In the genomic region with DNA sequence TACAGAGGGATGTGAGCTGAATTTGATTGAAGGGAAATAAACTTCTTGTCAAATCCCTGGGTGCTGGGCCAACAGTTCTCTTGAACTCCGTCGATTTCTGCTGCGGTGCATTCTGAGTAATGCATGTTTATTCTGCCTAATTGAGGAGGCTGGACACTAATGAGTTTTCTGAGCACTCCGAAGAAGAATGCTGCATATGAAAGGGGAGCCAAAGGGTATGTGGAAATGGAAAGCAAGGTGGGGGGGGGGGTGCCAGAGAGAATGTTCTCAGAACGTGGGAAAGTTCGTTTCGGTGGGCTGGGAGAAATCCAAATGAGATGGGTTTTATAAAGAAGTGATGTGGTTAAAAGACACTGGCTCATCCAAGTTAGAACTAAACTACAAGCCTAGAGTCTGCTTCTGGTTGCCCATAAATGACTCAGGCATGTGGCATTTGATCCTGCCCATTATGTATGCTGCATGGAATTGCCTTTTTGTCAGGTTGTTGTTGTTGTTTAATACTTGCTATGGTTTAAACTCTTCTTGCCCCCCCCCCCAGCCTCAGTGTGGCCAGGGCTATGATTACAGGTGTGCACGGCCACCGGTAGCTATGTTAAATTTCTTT, we compare ENCODE assay signal across 19 mouse cellular contexts.
DNase-seq lines count a peak whose midpoint lies in the region; ATAC-seq lines count a peak whose summit lies in the region.
"Had no signal": no experiment of that assay in that cellular context is flagged by ENCODE, and none has a peak within 500 bp of the region (broad histone marks: within the 10 kb centered on the region; RNA-seq: fewer than 3 reads in every experiment).

No protein-coding gene starts in this region.

- peaks cover 2% of the 10 kb centered on the region; the same call in 1 of the 2 replicates for H3K4me1 ChIP-seq in forebrain, embryonic 11.5 days (replicated peaks; ENCODE audit: control insufficient read depth, insufficient read depth, low read length)
- peaks cover 35% of the 10 kb centered on the region for H3K4me1 ChIP-seq in forebrain, embryonic 10.5 days
- peaks cover 15% of the 10 kb centered on the region for H3K4me1 ChIP-seq in forebrain, embryonic 14.5 days (ENCODE audit: control insufficient read depth, insufficient read depth, low read length)
- H3K4me1 ChIP-seq: intestine, embryonic 15.5 days had no signal

- H3K9me3 ChIP-seq in forebrain, embryonic 11.5 days (ENCODE audit: control insufficient read depth, low read length) = no peaks in the 10 kb centered on the region
- no peaks in the 10 kb centered on the region for H3K9me3 ChIP-seq in forebrain, embryonic 10.5 days
- H3K9me3 ChIP-seq in forebrain, embryonic 14.5 days (replicated peaks; ENCODE audit: control insufficient read depth, low read length) = no peaks in the 10 kb centered on the region
- H3K9me3 ChIP-seq: embryonic facial prominence, embryonic 10.5 days; heart, embryonic 13.5 days; hindbrain, embryonic 12.5 days; intestine, embryonic 15.5 days had no signal

- H3K27ac ChIP-seq in forebrain, embryonic 11.5 days (ENCODE audit: low read depth, low read length) = no peak overlapping the region
- no peak overlapping the region for H3K27ac ChIP-seq in forebrain, embryonic 10.5 days
- no peak overlapping the region for H3K27ac ChIP-seq in forebrain, embryonic 14.5 days (ENCODE audit: low read depth, low read length)
- H3K27ac ChIP-seq: embryonic facial prominence, embryonic 10.5 days; heart, embryonic 13.5 days; hindbrain, embryonic 12.5 days; intestine, embryonic 15.5 days had no signal

- no peaks in the 10 kb centered on the region for H3K27me3 ChIP-seq in forebrain, embryonic 11.5 days (ENCODE audit: control insufficient read depth, insufficient read depth, low read length)
- no peaks in the 10 kb centered on the region; the same call in 1 of the 2 replicates for H3K27me3 ChIP-seq in forebrain, embryonic 10.5 days (ENCODE audit: poor library complexity, severe bottlenecking)
- H3K27me3 ChIP-seq in forebrain, embryonic 14.5 days (replicated peaks; ENCODE audit: control insufficient read depth, insufficient read depth, low read length) = no peaks in the 10 kb centered on the region
- H3K27me3 ChIP-seq: heart, embryonic 13.5 days; hindbrain, embryonic 12.5 days; intestine, embryonic 15.5 days; Patski had no signal

- no peak overlapping the region for H3K4me2 ChIP-seq in forebrain, embryonic 11.5 days (ENCODE audit: low read depth, low read length, severe bottlenecking)
- H3K4me2 ChIP-seq in forebrain, embryonic 14.5 days (ENCODE audit: low read length) = no peak overlapping the region
- H3K4me2 ChIP-seq: heart, embryonic 13.5 days; hindbrain, embryonic 12.5 days; intestine, embryonic 15.5 days had no signal

- 47% methylated on average over 9 of the region's 9 CpGs for WGBS in forebrain, embryonic 11.5 days
- WGBS in forebrain, embryonic 10.5 days = 62% methylated on average over 9 of the region's 9 CpGs
- WGBS in forebrain, embryonic 14.5 days = 17% methylated on average over 9 of the region's 9 CpGs

- no peak for DNase-seq in forebrain, embryonic 11.5 days (ENCODE audit: low spot score)
- DNase-seq in forebrain, embryonic 10.5 days (ENCODE audit: extremely low spot score, low spot score) = no peak
- DNase-seq in 3T3-L1 (ENCODE audit: low read depth, low spot score) = peak; percentile 13
- DNase-seq in forebrain, embryonic 14.5 days (ENCODE audit: low spot score) = peak; percentile 78
- peak; percentile 18 for DNase-seq in retina, embryonic 14.5 days (ENCODE audit: low spot score)
- DNase-seq in kidney, adult 11 months = no peak
- DNase-seq in kidney, postnatal 36 days = no peak
- DNase-seq: adrenal gland, adult 2 months; adrenal gland, postnatal 25 days; cerebellum, adult 2 months; cerebellum, postnatal 10 days; gastrocnemius, postnatal 14 days; heart, postnatal 4 days had no signal

- H3K36me3 ChIP-seq in forebrain, embryonic 11.5 days (ENCODE audit: control insufficient read depth, insufficient read depth, low read length) = no peaks in the 10 kb centered on the region
- no peaks in the 10 kb centered on the region for H3K36me3 ChIP-seq in forebrain, embryonic 10.5 days (replicated peaks)
- H3K36me3 ChIP-seq in forebrain, embryonic 14.5 days (ENCODE audit: control insufficient read depth, insufficient read depth, low read length) = no peaks in the 10 kb centered on the region
- H3K36me3 ChIP-seq: embryonic facial prominence, embryonic 10.5 days; heart, embryonic 13.5 days; hindbrain, embryonic 12.5 days; intestine, embryonic 15.5 days had no signal

- no peak overlapping the region for H3K9ac ChIP-seq in forebrain, embryonic 11.5 days (ENCODE audit: low read length)
- H3K9ac ChIP-seq in forebrain, embryonic 14.5 days (ENCODE audit: low read length) = no peak overlapping the region
- H3K9ac ChIP-seq: heart, embryonic 13.5 days; hindbrain, embryonic 12.5 days; intestine, embryonic 15.5 days had no signal

- H3K4me3 ChIP-seq in forebrain, embryonic 11.5 days (ENCODE audit: low read depth, low read length) = no peak overlapping the region
- no peak overlapping the region for H3K4me3 ChIP-seq in forebrain, embryonic 10.5 days
- H3K4me3 ChIP-seq in forebrain, embryonic 14.5 days (ENCODE audit: low read depth, low read length) = no peak overlapping the region
- H3K4me3 ChIP-seq: embryonic facial prominence, embryonic 10.5 days; heart, embryonic 13.5 days; hindbrain, embryonic 12.5 days; intestine, embryonic 15.5 days had no signal

- ATAC-seq in forebrain, embryonic 11.5 days (replicated peaks; ENCODE audit: low FRiP score) = peak; percentile 63
- peak; percentile 85 for ATAC-seq in forebrain, embryonic 14.5 days
- ATAC-seq: activated CD4-positive, CD25-positive, alpha-beta regulatory T cell, adult 4 months; intestine, embryonic 15.5 days; Patski had no signal

Comparison
In these comparisons a context has a peak if more than half of its experiments do, and no peak if none do; other contexts are left out.
1. DNase-seq: peak in 3T3-L1 (single experiment), forebrain, embryonic 14.5 days (single experiment) and retina, embryonic 14.5 days (single experiment); none in forebrain, embryonic 11.5 days (single experiment), forebrain, embryonic 10.5 days (single experiment), kidney, adult 11 months (single experiment) and kidney, postnatal 36 days (0 of 2).